Mouse (Mus musculus) urinary bladder, adult 2 months (tissue): ENCODE data around the gene Tsc22d4. TPM values are rescaled to one million over a fixed set of nuclear protein-coding genes. Genes with fewer than 3 reads are reported as not detected.
A peak's percentile ranks its signal among the peaks of the same experiment; 100 is the strongest.

Experiments used
- DNase-seq: peaks from one replicate; pipeline ENCODE4 v3.0.0; 2022; ENCODE audit warnings: low spot score
- polyA plus RNA-seq: library from polyadenylated mRNA; depleted of rRNA; stranded (reverse); fragments of >200 nt; gene quantifications from 2 replicates; pipeline ENCODE4 v1.2.3, GENCODE M21; 2012; rRNA removed

The Tsc22d4 gene
- polyA plus RNA-seq, 1 experiment: 68.8 TPM

DNA sequence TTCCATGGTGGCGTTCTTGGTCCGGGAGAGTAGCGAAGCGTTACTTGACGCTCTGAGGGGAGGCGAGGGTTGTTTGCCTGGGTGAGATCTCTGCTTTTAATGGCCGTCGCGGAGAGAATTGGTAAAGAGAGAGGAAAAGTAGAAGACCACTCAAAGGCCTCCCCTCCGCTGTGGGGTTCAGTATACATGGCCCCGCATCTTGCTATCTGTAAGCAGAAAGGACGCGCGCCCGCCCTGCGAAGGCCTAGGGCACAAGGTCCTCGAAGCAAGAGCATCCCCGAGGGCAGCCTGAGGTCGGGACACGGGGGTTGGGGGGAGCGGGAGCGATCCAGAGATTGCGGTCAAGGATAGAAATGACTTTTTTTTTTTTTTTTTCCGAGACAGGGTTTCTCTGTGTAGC, 42.6 kb downstream of the Tsc22d4 start:
- DNase-seq: peak; percentile 28

DNA sequence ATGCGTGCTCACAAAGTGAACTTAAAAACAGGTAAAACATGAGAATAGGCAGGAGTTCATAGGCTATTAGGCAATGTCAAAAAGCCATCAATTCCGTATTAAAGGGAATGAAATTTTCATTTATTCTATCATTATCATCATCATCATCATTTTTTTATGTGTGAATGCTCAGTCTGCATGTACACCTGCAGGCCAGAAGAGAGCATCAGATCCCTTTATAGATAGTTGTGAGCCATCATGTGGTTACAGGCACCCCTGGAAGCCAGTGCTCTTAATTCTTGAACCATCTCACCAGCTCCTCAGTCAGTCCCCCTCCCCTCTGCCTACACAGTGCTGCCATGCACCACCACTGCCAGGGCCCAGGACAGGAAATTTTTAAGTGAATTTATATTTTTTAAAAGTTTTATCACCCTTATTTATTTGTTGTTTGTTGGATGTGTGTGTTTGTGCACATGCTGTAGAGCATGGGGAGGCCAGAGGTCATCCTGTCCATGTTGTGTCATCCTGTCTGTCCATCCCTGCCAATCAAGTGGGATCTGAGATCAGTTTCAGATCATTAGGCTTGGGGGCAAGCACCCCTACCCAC, 43.5 kb downstream of the Tsc22d4 start:
- no peak for DNase-seq

DNA sequence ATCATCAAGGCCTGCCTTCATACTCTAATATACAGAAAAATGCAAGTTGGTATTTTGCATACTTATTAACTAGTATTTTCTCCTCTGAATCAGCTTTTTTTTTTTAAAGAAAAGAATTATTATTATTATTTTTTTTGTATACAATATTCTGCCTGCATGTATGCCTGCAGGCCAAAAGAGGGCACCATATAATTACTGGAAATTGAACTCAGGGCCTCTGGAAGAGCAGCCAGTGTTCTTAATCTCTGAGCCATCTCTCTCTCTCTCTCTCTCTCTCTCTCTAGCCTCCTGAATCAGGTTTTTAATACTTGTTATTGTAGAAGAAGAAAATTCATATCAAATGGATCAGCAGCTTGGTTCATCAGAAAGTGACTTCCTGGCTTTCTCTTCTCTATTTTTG, 46.0 kb downstream of the Tsc22d4 start:
- no peak for DNase-seq

DNA sequence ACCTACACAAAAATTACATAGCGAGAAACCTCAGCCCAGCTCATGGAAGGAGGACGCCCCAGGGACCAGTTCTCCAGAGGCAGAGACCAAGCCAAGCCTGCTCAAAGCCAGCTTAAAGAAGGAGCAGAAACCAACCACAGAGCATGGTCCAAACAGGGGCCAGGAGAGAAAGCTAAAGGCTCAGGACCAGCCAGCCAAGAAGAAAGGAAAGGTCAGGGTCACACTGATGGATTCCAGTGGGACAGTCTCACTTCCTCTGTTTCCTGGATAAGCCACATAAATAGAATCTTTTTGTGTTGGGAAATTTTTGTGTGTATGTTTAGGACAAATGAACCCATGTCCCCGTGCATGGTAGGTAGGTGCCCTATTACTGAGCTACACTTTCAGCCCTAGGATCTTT, 51.1 kb downstream of the Tsc22d4 start:
- DNase-seq: no peak

DNA sequence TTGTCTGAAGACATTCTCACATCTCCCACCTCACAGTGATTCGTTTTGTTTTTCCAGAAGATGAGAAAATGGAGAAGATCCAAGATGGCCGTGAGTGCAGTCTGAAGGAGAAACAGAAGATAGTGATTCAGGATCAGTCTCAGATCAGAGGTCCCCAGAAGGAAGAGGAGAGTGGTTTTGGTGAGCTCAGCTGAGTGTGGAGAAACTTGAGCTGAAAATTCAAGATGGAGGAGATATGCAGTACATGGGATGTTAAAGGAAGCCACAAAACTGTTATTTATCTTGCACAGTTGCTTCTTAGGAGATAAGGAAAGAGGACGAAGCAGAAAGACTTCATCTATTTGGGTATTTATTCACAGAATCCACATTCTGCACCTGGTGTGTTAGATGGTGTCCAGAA, 55.4 kb downstream of the Tsc22d4 start:
- DNase-seq: no peak

DNA sequence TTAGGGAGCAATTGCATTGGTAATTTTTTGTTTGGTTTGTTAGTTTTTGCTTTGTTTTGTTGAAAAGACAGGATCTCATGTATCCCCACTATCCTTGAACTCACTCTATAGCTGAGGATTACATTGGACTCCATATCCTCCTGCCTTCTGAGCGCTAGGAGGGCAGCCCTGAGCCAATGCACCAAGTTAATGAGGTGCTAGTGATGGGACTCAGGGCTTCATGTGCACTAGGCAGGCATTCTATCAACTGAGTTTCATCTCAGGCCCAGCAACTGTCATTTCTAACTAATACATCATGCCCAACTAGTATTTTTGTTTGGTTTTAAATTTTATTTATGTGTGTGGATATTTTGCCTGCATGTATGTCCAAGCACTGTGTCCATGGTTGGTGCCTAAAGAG, 60.6 kb downstream of the Tsc22d4 start:
- no peak for DNase-seq

DNA sequence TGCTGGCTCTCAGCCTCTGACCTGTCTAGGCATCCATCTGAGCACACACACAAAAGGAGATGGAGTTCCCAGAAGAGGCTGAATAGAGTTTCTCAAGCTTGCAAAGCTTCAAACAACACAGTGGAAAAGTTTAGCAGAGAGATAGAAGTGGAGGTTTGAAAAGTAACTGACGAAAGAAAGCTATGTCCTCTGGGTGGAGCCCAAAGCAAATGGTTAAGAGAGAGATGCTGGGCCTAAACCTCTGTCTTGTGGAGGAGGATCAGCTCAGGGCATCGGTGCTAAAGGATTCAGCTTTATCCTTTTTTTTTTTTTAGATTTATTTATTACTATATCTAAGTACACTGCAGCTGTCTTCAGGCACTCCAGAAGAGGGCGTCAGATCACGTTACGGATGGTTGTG, 62.8 kb downstream of the Tsc22d4 start:
- no peak for DNase-seq

DNA sequence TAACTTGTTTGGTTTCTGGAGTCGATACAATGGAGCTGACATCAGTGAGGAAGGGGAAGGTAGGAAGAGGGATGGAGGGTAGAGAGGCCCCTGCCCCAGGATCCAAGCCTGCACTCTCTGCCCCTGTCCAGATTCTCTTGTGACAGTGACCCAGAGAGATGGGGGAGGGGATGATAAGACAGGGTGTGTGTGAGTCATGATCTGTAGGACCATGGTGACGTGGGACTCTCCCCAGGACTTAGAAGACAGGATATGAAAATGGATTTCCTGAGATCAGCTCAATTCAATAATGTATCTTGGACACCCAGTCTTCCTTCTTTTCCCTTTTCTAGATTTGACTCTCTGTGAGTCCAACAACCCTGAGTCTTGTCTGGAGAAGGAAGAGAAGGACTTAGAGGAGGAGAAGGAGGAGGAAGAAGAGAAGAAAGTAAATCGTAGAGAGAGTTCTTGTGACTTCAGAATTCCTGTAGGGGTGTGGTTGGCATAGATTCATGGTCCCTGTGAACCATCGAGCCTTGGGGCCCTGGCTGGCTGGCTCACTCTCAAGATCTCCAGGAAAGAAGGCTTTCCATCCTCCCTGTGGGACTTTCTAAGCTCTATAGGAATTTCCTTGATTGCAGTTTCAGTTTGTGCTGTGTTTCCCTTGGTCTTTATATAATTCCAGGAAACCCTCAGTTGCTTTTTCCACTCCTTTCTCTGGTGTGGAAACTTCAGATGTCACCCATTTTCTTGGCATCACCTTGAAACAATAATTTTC, 72.1 kb downstream of the Tsc22d4 start:
- no peak for DNase-seq

Other genes with a start within 250 kb of the Tsc22d4 start
- gene Pop7, start 243.2 kb upstream of the Tsc22d4 start, polyA plus RNA-seq: 23.4 and 29.6 TPM in 2 replicates
- gene Gigyf1, start 227.2 kb upstream of the Tsc22d4 start, polyA plus RNA-seq: 32.4 and 34.7 TPM in 2 replicates
- gene Epo, start 212.5 kb upstream of the Tsc22d4 start, polyA plus RNA-seq: not detected in 2 replicates
- 363 and 433 TPM in 2 replicates for gene Gnb2, start 212.2 kb upstream of the Tsc22d4 start, polyA plus RNA-seq
- 0.06 TPM in 1 of 2 replicates, not detected in the other for gene Actl6b, start 192.2 kb upstream of the Tsc22d4 start, polyA plus RNA-seq
- 0.48 and 0.68 TPM in 2 replicates for gene Tfr2, start 175.9 kb upstream of the Tsc22d4 start, polyA plus RNA-seq
- 30.9 and 38.7 TPM in 2 replicates for gene Mospd3, start 144.7 kb upstream of the Tsc22d4 start, polyA plus RNA-seq
- gene Pcolce, start 131.9 kb upstream of the Tsc22d4 start, polyA plus RNA-seq: 305 and 309 TPM in 2 replicates
- 0.81 and 0.94 TPM in 2 replicates for gene Fbxo24, start 116.7 kb upstream of the Tsc22d4 start, polyA plus RNA-seq
- gene Lrch4, start 116.6 kb upstream of the Tsc22d4 start, polyA plus RNA-seq: 17.4 and 19.6 TPM in 2 replicates
- gene Gm20605, start 116.6 kb upstream of the Tsc22d4 start, polyA plus RNA-seq: 22.7 and 24.6 TPM in 2 replicates
- gene Sap25, start 104.4 kb upstream of the Tsc22d4 start, polyA plus RNA-seq: 41.4 and 41.6 TPM in 2 replicates
- gene Irs3, start 100.0 kb upstream of the Tsc22d4 start, polyA plus RNA-seq: 1.2 and 1.4 TPM in 2 replicates
- gene Agfg2, start 61.0 kb upstream of the Tsc22d4 start, polyA plus RNA-seq: 24.7 and 25.4 TPM in 2 replicates
- gene Nyap1, start 4.1 kb upstream of the Tsc22d4 start, polyA plus RNA-seq: 6.7 and 7.6 TPM in 2 replicates
- 20.1 and 26.6 TPM in 2 replicates for gene Ppp1r35, start 33.1 kb downstream of the Tsc22d4 start, polyA plus RNA-seq
- 33.9 and 39.3 TPM in 2 replicates for gene Mepce, start 41.9 kb downstream of the Tsc22d4 start, polyA plus RNA-seq
- gene Zcwpw1, start 42.1 kb downstream of the Tsc22d4 start, polyA plus RNA-seq: 3.3 and 5.0 TPM in 2 replicates
- 26.0 and 31.2 TPM in 2 replicates for gene Pilra, start 90.6 kb downstream of the Tsc22d4 start, polyA plus RNA-seq
- 3.6 and 5.3 TPM in 2 replicates for gene Pilrb1, start 112.4 kb downstream of the Tsc22d4 start, polyA plus RNA-seq
- 3.2 and 4.2 TPM in 2 replicates for gene Pilrb2, start 126.1 kb downstream of the Tsc22d4 start, polyA plus RNA-seq
- 0.56 TPM in 2 replicates for gene Cyp3a13, start 175.9 kb downstream of the Tsc22d4 start, polyA plus RNA-seq
- 1.0 and 1.5 TPM in 2 replicates for gene Gjc3, start 217.4 kb downstream of the Tsc22d4 start, polyA plus RNA-seq
- 2.1 and 2.9 TPM in 2 replicates for gene Azgp1, start 235.8 kb downstream of the Tsc22d4 start, polyA plus RNA-seq